Mouse (Mus musculus) embryonic fibroblast, embryonic 13.5 days (primary cell): ENCODE measurements around the gene Car12.

ENCODE experiments used
- CTCF ChIP-seq: IDR thresholded peaks from 2 replicates; pipeline ENCODE4 v1.5.1; 2011; ENCODE audit warnings: mild to moderate bottlenecking, control low read depth, low read length, moderate library complexity, borderline replicate concordance; ENCODE audit not compliant: insufficient read depth
- POLR2A ChIP-seq: IDR thresholded peaks from 2 replicates; pipeline ENCODE4 v1.6.1; 2011; ENCODE audit warnings: low read depth, mild to moderate bottlenecking, control low read depth, low read length, moderate library complexity

DNA sequence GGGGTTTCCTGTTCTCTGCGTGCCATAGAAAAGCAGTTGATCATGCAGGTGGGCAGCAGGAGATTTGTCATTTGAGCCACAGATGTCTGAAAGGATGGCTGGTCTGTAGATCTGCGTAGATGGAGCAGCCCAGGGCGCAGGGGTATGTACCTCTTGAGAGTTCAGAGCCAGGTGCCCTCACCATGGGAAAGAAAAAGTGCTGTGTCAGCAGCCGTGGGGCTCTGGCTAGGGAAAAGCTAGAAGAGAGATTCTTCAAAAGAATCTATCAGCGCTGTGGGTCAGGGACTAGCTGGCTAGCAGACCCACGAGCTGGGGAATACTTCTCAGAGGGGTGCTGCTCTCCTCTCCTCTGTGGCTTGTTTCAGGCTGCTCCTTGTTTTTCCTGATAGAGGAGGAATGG, 27.8 kb upstream of the Car12 start:
- TF ChIP-seq CTCF (no peak), POLR2A (no peak)
